Mouse (Mus musculus) forebrain, embryonic 14.5 days (tissue): ENCODE measurements around the gene Ap5z1. TPM values are rescaled to one million over a fixed set of nuclear protein-coding genes. Genes with fewer than 3 reads are reported as not detected.

ENCODE experiments used
- ATAC-seq: fragments of 200-750 bp; cut with Nextera tagmentation; 2 replicates; pipeline ENCODE4 v1.8.0; 2017; ENCODE audit warnings: mild to moderate bottlenecking, moderate library complexity
- DNase-seq: peaks from one replicate; pipeline ENCODE4 v3.0.0-alpha.2; 2015; ENCODE audit warnings: low spot score
- H3K27ac ChIP-seq: fragments of 300-500 bp; sonication (generic); 2 replicates; pipeline ENCODE4 v1.5.1; 2014; ENCODE audit warnings: low read depth, mild to moderate bottlenecking, control low read depth, low read length, moderate library complexity
- H3K27me3 ChIP-seq: fragments of 300-500 bp; sonication (generic); replicated peaks from 2 replicates; pipeline ENCODE4 v1.6.1; 2014; ENCODE audit warnings: low read length, control low read depth, mixed read lengths; ENCODE audit not compliant: control insufficient read depth, insufficient read depth
- H3K36me3 ChIP-seq: fragments of 300-500 bp; sonication (generic); 2 replicates; pipeline ENCODE4 v1.6.1; 2014; ENCODE audit warnings: low read length, control low read depth; ENCODE audit not compliant: control insufficient read depth, insufficient read depth
- H3K4me1 ChIP-seq: fragments of 300-500 bp; sonication (generic); 2 replicates; pipeline ENCODE4 v1.6.1; 2014; ENCODE audit warnings: antibody characterized with exemption, low read length, control low read depth; ENCODE audit not compliant: control insufficient read depth, insufficient read depth
- H3K4me2 ChIP-seq: fragments of 300-500 bp; sonication (generic); 2 replicates; pipeline ENCODE4 v1.6.1; 2014; ENCODE audit warnings: mild to moderate bottlenecking, control low read depth, low read length
- H3K4me3 ChIP-seq: fragments of 300-500 bp; sonication (generic); 2 replicates; pipeline ENCODE4 v1.5.1; 2014; ENCODE audit warnings: low read depth, low read length, control low read depth
- H3K9ac ChIP-seq: fragments of 300-500 bp; sonication (generic); 2 replicates; pipeline ENCODE4 v1.6.1; 2014; ENCODE audit warnings: mild to moderate bottlenecking, low read length, control low read depth, moderate library complexity
- H3K9me3 ChIP-seq: fragments of 300-500 bp; sonication (generic); replicated peaks from 2 replicates; pipeline ENCODE4 v1.6.1; 2016; ENCODE audit warnings: low read length, control low read depth, mixed read lengths; ENCODE audit not compliant: control insufficient read depth
- WGBS: fragments of 180-500 bp; shearing (Covaris S2); extraction: QIAGEN DNeasy Blood & Tissue Kit; methylation state at CpG from one replicate; pipeline ENCODE4 v1.1.7; 2014; 5-methylcytosine and 5-hydroxymethylcytosine counted together
- polyA plus RNA-seq: library from polyadenylated mRNA; unstranded; fragments of >200 nt; fragmentation: Nextera tagmentation; extraction: Ambion mirVana; gene quantifications from 2 replicates; pipeline ENCODE4 v1.2.1, GENCODE M21; 2014

The Ap5z1 gene
- polyA plus RNA-seq, 1 experiment from 2014 or later = 9.4 TPM

- no peaks in the 10 kb centered on the region for H3K9me3 ChIP-seq
- DNase-seq (no peak), ATAC-seq (no peak)
- H3K36me3 ChIP-seq = peaks cover 61% of the 10 kb centered on the region
- no peak overlapping the region for H3K27ac ChIP-seq
- H3K9ac ChIP-seq = no peak overlapping the region
- WGBS = 83% methylated on average over 15 of the region's 15 CpGs
- H3K27me3 ChIP-seq = no peaks in the 10 kb centered on the region
- no peaks in the 10 kb centered on the region for H3K4me1 ChIP-seq
- H3K4me2 ChIP-seq = no peak overlapping the region
- H3K4me3 ChIP-seq = no peak overlapping the region
These were observed 7.4 kb upstream of the Ap5z1 start for GRCm38 (mm10) chr5:142456318-142456717.

- no peak overlapping the region for H3K9ac ChIP-seq
These were observed 6.4 kb upstream of the Ap5z1 start for GRCm38 (mm10) chr5:142457345-142457744.

GRCm38 (mm10) chr5:142458791-142459557 is 4.8 kb upstream of the Ap5z1 start:
- peaks cover 47% of the 10 kb centered on the region for H3K36me3 ChIP-seq
- H3K4me2 ChIP-seq = no peak overlapping the region
- ATAC-seq (no peak), DNase-seq (no peak)
- H3K27ac ChIP-seq = no peak overlapping the region
- 90% methylated on average over 17 of the region's 17 CpGs for WGBS
- H3K4me3 ChIP-seq = no peak overlapping the region
- H3K27me3 ChIP-seq = no peaks in the 10 kb centered on the region
- no peaks in the 10 kb centered on the region for H3K9me3 ChIP-seq
- no peak overlapping the region for H3K9ac ChIP-seq
- H3K4me1 ChIP-seq = peaks cover 2% of the 10 kb centered on the region; the same call in 1 of the 2 replicates

More at GRCm38 (mm10) chr5:142457345-142457744, 6.4 kb upstream of the Ap5z1 start:
- Histone ChIP-seq H3K4me2 (no peak overlapping the region), H3K27me3 (no peaks in the 10 kb centered on the region), H3K36me3 (peaks cover 59% of the 10 kb centered on the region), H3K27ac (no peak overlapping the region), H3K4me3 (no peak overlapping the region), H3K9me3 (no peaks in the 10 kb centered on the region), H3K4me1 (no peaks in the 10 kb centered on the region)
- 86% methylated on average over 10 of the region's 10 CpGs for WGBS
- ATAC-seq = no peak
- DNase-seq = no peak

DNA sequence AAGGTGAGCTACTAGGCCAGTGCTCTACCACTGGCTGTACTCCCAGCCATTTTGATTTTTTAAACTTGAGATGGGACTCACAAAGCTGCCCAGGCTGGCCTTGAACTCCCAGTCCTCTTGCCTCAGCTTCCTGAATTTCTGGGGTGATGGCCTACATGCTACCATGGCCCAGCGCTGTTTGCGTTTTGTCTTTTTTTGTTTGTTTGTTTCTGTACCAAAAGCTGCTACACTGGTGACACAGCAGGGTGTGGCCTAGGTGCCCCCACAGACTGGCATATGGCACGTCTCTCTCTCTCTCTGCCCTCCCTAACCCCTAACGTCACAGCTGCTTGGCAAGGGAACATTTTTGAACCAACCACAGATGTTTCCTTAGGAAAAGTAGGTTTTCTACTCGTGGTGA is 3.9 kb upstream of the Ap5z1 start:
- Histone ChIP-seq H3K4me2 (no peak overlapping the region), H3K4me3 (no peak overlapping the region), H3K9me3 (no peaks in the 10 kb centered on the region), H3K27me3 (no peaks in the 10 kb centered on the region), H3K27ac (no peak overlapping the region), H3K4me1 (peaks cover 7% of the 10 kb centered on the region), H3K9ac (no peak overlapping the region), H3K36me3 (peaks cover 42% of the 10 kb centered on the region)
- 75% methylated on average over 5 of the region's 5 CpGs for WGBS
- DNase-seq = no peak
- ATAC-seq = no peak

GRCm38 (mm10) chr5:142461942-142462640 is 1.7 kb upstream of the Ap5z1 start:
- Histone ChIP-seq H3K9ac (no peak overlapping the region), H3K4me3 (no peak overlapping the region), H3K36me3 (peaks cover 23% of the 10 kb centered on the region), H3K27ac (no peak overlapping the region), H3K4me1 (peaks cover 7% of the 10 kb centered on the region), H3K9me3 (no peaks in the 10 kb centered on the region), H3K27me3 (no peaks in the 10 kb centered on the region), H3K4me2 (no peak overlapping the region)
- 97% methylated on average over 7 of the region's 7 CpGs for WGBS
- no peak for ATAC-seq
- no peak for DNase-seq

GRCm38 (mm10) chr5:142462641-142462948 is 1.1 kb upstream of the Ap5z1 start:
- Histone ChIP-seq H3K4me2 (no peak overlapping the region), H3K27ac (no peak overlapping the region), H3K9ac (no peak overlapping the region), H3K4me3 (no peak overlapping the region), H3K27me3 (no peaks in the 10 kb centered on the region), H3K36me3 (peaks cover 19% of the 10 kb centered on the region), H3K9me3 (no peaks in the 10 kb centered on the region), H3K4me1 (peaks cover 7% of the 10 kb centered on the region)
- no peak for ATAC-seq
- WGBS = 94% methylated on average over 2 of the region's 2 CpGs
- no peak for DNase-seq

DNA sequence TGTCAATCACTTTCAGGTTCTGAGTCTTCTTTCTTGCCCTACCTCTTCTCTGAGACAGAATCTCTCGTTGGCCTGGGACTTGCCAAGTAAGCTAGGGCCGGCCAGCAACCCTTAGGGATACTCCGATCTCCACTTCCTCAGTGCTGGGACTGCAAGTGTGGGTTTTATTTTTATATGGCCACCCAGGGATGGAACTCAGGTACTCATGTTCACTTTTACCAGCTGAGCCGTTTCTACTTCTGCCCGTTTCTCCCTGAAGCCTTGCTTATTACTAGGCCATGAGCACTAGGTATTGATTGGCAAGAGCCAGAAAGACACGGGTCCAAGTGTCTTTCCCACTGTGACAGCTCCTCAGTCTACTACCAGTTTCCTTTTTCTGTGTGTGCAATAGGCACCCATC is 733 bp upstream of the Ap5z1 start:
- peak overlapping the region; percentile 76 for H3K4me3 ChIP-seq
- no peaks in the 10 kb centered on the region for H3K9me3 ChIP-seq
- peak overlapping the region; percentile 83 for H3K4me2 ChIP-seq
- peak overlapping the region; percentile 87 for H3K27ac ChIP-seq
- H3K9ac ChIP-seq = peak overlapping the region; percentile 73; the same call in 1 of the 2 replicates
- peaks cover 7% of the 10 kb centered on the region for H3K4me1 ChIP-seq
- no peaks in the 10 kb centered on the region for H3K27me3 ChIP-seq
- peaks cover 19% of the 10 kb centered on the region for H3K36me3 ChIP-seq
- DNase-seq (no peak), ATAC-seq (no peak)
- 88% methylated on average over 6 of the region's 6 CpGs for WGBS

DNA sequence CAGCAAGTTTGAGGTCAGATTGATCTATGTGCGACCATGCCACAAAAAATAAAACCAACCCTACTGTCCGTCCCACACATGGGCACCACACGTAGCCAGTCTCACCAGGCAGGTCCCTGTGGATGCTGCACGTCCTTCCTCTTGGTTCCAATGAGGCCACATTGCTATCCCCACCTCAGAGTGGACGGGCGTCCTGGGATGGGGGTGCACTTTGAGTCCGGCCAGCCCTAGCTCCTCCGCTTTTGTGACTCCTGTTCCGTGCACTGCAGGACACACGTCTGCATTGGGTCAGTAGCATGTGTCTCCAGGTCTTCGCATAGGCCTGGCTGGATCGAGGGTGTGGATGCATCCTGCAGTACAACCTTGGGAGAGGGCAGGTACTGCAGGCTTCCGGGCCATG is 4.6 kb downstream of the Ap5z1 start:
- no peak overlapping the region for H3K9ac ChIP-seq
- ATAC-seq (no peak), DNase-seq (no peak)
- no peak overlapping the region for H3K4me2 ChIP-seq
- no peak overlapping the region for H3K27ac ChIP-seq
- 93% methylated on average over 13 of the region's 13 CpGs for WGBS
- H3K27me3 ChIP-seq = no peaks in the 10 kb centered on the region
- H3K4me3 ChIP-seq = no peak overlapping the region
- peaks cover 36% of the 10 kb centered on the region for H3K36me3 ChIP-seq
- H3K4me1 ChIP-seq = peaks cover 5% of the 10 kb centered on the region
- H3K9me3 ChIP-seq = no peaks in the 10 kb centered on the region

DNA sequence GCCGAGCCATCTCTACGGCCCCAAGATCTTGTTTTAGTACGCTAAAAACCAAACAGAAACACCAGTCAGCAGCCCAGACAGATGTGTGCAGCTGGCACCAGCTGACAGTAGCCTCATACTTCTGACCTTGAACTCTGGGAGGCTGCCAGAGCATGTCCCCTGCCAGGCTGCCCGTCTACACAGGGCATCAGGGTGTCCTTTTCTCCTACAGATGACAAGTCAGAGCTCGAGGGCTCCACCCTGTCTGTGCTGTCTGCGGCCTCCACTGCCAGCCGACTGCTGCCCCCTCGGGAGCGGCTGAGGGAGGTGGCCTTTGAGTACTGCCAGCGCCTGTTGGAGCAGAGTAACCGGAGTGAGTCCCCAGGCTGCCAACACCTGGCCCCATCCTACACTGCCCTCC is 6.1 kb downstream of the Ap5z1 start:
- no peak overlapping the region for H3K4me2 ChIP-seq
- no peak for ATAC-seq
- no peaks in the 10 kb centered on the region for H3K27me3 ChIP-seq
- H3K9ac ChIP-seq = no peak overlapping the region
- H3K9me3 ChIP-seq = no peaks in the 10 kb centered on the region
- WGBS = 91% methylated on average over 11 of the region's 11 CpGs
- peaks cover under 1% of the 10 kb centered on the region; the same call in 1 of the 2 replicates for H3K4me1 ChIP-seq
- H3K4me3 ChIP-seq = no peak overlapping the region
- peaks cover 41% of the 10 kb centered on the region for H3K36me3 ChIP-seq
- DNase-seq = no peak
- no peak overlapping the region for H3K27ac ChIP-seq
